Mouse (Mus musculus) lung, embryonic 14.5 days (tissue): ENCODE data around the gene Tbc1d30. TPM values are rescaled to one million over a fixed set of nuclear protein-coding genes. Genes with fewer than 3 reads are reported as not detected.
"Not testable (repeated sequence)": the region's sequence is repeated elsewhere in the genome, so short reads cannot be mapped to it uniquely, and the experiment has no call there.

Experiments
- ATAC-seq: fragments of 200-750 bp; cut with Nextera tagmentation; 2 replicates; pipeline ENCODE4 v1.8.0; 2017; ENCODE audit warnings: mild to moderate bottlenecking, moderate TSS enrichment, moderate library complexity; ENCODE audit not compliant: insufficient read depth
- DNase-seq: peaks from one replicate; pipeline ENCODE4 v3.0.0-alpha.2; 2015
- H3K27ac ChIP-seq: fragments of 300-500 bp; sonication (generic); 2 replicates; pipeline ENCODE4 v1.5.1; 2014; ENCODE audit warnings: low read depth, mild to moderate bottlenecking, moderate library complexity
- H3K27me3 ChIP-seq: fragments of 300-500 bp; sonication (generic); 2 replicates; pipeline ENCODE4 v1.6.1; 2014; ENCODE audit warnings: low read length, control low read depth; ENCODE audit not compliant: insufficient read depth
- H3K36me3 ChIP-seq: fragments of 300-500 bp; sonication (generic); 2 replicates; pipeline ENCODE4 v1.6.1; 2014; ENCODE audit warnings: control low read depth; ENCODE audit not compliant: insufficient read depth
- H3K4me1 ChIP-seq: fragments of 300-500 bp; sonication (generic); 2 replicates; pipeline ENCODE4 v1.6.1; 2014; ENCODE audit warnings: antibody characterized with exemption, control low read depth; ENCODE audit not compliant: insufficient read depth
- H3K4me2 ChIP-seq: fragments of 300-500 bp; sonication (generic); 2 replicates; pipeline ENCODE4 v1.6.1; 2014; ENCODE audit warnings: mild to moderate bottlenecking
- H3K4me3 ChIP-seq: fragments of 300-500 bp; sonication (generic); 2 replicates; pipeline ENCODE4 v1.5.1; 2014; ENCODE audit warnings: low read depth, low read length
- H3K9ac ChIP-seq: fragments of 300-500 bp; sonication (generic); 2 replicates; pipeline ENCODE4 v1.6.1; 2014
- H3K9me3 ChIP-seq: fragments of 300-500 bp; sonication (generic); 2 replicates; pipeline ENCODE4 v1.6.1; 2016; ENCODE audit warnings: low read depth, low read length, control low read depth
- CTCF ChIP-seq: IDR thresholded peaks from 2 replicates; pipeline ENCODE4 v1.5.1; 2016; ENCODE audit warnings: antibody characterized with exemption, low read depth
- WGBS: fragments of 180-500 bp; shearing (Covaris S2); extraction: QIAGEN DNeasy Blood & Tissue Kit; methylation state at CpG from one replicate; pipeline ENCODE4 v1.1.7; 2014; 5-methylcytosine and 5-hydroxymethylcytosine counted together
- polyA plus RNA-seq: library from polyadenylated mRNA; unstranded; fragments of >200 nt; fragmentation: Nextera tagmentation; extraction: Ambion mirVana; gene quantifications from 2 replicates; pipeline ENCODE4 v1.2.1, GENCODE M21; 2014

The Tbc1d30 gene
- polyA plus RNA-seq, 1 experiment from 2014 or later, result 2.5 TPM

- peak overlapping the region; percentile 40 for H3K4me2 ChIP-seq
- H3K36me3 ChIP-seq, result no peaks in the 10 kb centered on the region
- ATAC-seq (no peak), DNase-seq (no peak)
- H3K4me1 ChIP-seq, result peaks cover 6% of the 10 kb centered on the region; the same call in 1 of the 2 replicates
- H3K9ac ChIP-seq, result no peak overlapping the region
- H3K27me3 ChIP-seq, result peaks cover 33% of the 10 kb centered on the region
- H3K4me3 ChIP-seq, result no peak overlapping the region; the same call in 1 of the 2 replicates
- no peaks in the 10 kb centered on the region for H3K9me3 ChIP-seq
- 26% methylated on average over 5 of the region's 5 CpGs for WGBS
- H3K27ac ChIP-seq, result 0 out of 2 replicates have a peak overlapping the region, but pooled peaks have one; percentile 48
- TF ChIP-seq CTCF, result no peak
Observed at GRCm38 (mm10) chr10:121349244-121349643, 1.8 kb downstream of the Tbc1d30 start.

GRCm38 (mm10) chr10:121343867-121344266 lies 7.2 kb downstream of the Tbc1d30 start:
- WGBS, result 35% methylated on average over 6 of the region's 6 CpGs
- Histone ChIP-seq H3K4me3 (no peak overlapping the region), H3K4me1 (no peaks in the 10 kb centered on the region; the same call in 1 of the 2 replicates), H3K36me3 (no peaks in the 10 kb centered on the region), H3K4me2 (no peak overlapping the region), H3K27ac (no peak overlapping the region), H3K27me3 (no peaks in the 10 kb centered on the region), H3K9ac (no peak overlapping the region), H3K9me3 (no peaks in the 10 kb centered on the region)
- TF ChIP-seq CTCF, result no peak
- DNase-seq, result peak; percentile 52
- ATAC-seq, result no peak

GRCm38 (mm10) chr10:121342260-121342659 lies 8.8 kb downstream of the Tbc1d30 start:
- Histone ChIP-seq H3K27ac (no peak overlapping the region), H3K4me1 (no peaks in the 10 kb centered on the region), H3K4me3 (no peak overlapping the region), H3K9me3 (no peaks in the 10 kb centered on the region), H3K4me2 (no peak overlapping the region), H3K9ac (no peak overlapping the region), H3K36me3 (no peaks in the 10 kb centered on the region), H3K27me3 (no peaks in the 10 kb centered on the region)
- no peak for ATAC-seq
- 94% methylated on average over 10 of the region's 10 CpGs for WGBS
- TF ChIP-seq CTCF, result no peak
- DNase-seq, result no peak

GRCm38 (mm10) chr10:121340754-121341593 lies 10.1 kb downstream of the Tbc1d30 start:
- H3K4me2 ChIP-seq, result no peak overlapping the region
- 58% methylated on average over 11 of the region's 11 CpGs for WGBS
- ATAC-seq, result no peak
- DNase-seq, result no peak
- no peaks in the 10 kb centered on the region for H3K27me3 ChIP-seq
- no peak overlapping the region for H3K4me3 ChIP-seq
- H3K27ac ChIP-seq, result no peak overlapping the region
- H3K4me1 ChIP-seq, result no peaks in the 10 kb centered on the region
- H3K36me3 ChIP-seq, result no peaks in the 10 kb centered on the region
- TF ChIP-seq CTCF, result no peak
- no peaks in the 10 kb centered on the region for H3K9me3 ChIP-seq
- H3K9ac ChIP-seq, result no peak overlapping the region

- DNase-seq, H3K4me3 ChIP-seq, H3K9ac ChIP-seq, H3K36me3 ChIP-seq, ATAC-seq, H3K9me3 ChIP-seq, H3K27me3 ChIP-seq, H3K27ac ChIP-seq, H3K4me1 ChIP-seq, H3K4me2 ChIP-seq: not testable (repeated sequence)
- WGBS, result 55% methylated on average over 14 of the region's 14 CpGs
Observed at GRCm38 (mm10) chr10:121336536-121336935, 14.5 kb downstream of the Tbc1d30 start.

GRCm38 (mm10) chr10:121334576-121334975 lies 16.5 kb downstream of the Tbc1d30 start:
- H3K36me3 ChIP-seq, result no peaks in the 10 kb centered on the region
- DNase-seq, result peak; percentile 81
- peak; percentile 88 for TF ChIP-seq CTCF
- 68% methylated on average over 3 of the region's 3 CpGs for WGBS
- no peaks in the 10 kb centered on the region for H3K4me1 ChIP-seq
- H3K9me3 ChIP-seq, result no peaks in the 10 kb centered on the region
- H3K4me3 ChIP-seq, result no peak overlapping the region
- no peak; the same call in 1 of the 2 replicates for ATAC-seq
- no peak overlapping the region for H3K4me2 ChIP-seq
- no peaks in the 10 kb centered on the region for H3K27me3 ChIP-seq
- no peak overlapping the region for H3K27ac ChIP-seq
- no peak overlapping the region for H3K9ac ChIP-seq

- DNase-seq (peak; percentile 78), ATAC-seq (no peak)
- Histone ChIP-seq H3K27ac (no peak overlapping the region), H3K9me3 (no peaks in the 10 kb centered on the region), H3K4me1 (no peaks in the 10 kb centered on the region), H3K4me3 (no peak overlapping the region), H3K9ac (no peak overlapping the region), H3K36me3 (no peaks in the 10 kb centered on the region), H3K27me3 (no peaks in the 10 kb centered on the region), H3K4me2 (no peak overlapping the region)
- WGBS, result 9% methylated on average over 7 of the region's 7 CpGs
- peak; percentile 93 for TF ChIP-seq CTCF
Observed at GRCm38 (mm10) chr10:121330940-121331339, 20.1 kb downstream of the Tbc1d30 start.
